ENCODE assay signal across 9 mouse cellular contexts in genomic region chr4:130804771-130805361, GRCm38 (mm10). TPM values are rescaled to one million over a fixed set of nuclear protein-coding genes. Genes with fewer than 3 reads are reported as not detected.
DNase-seq lines count a peak whose midpoint lies in the region; ATAC-seq and TF ChIP-seq lines count a peak whose summit lies in the region.
"Had no signal": no experiment of that assay in that cellular context is flagged by ENCODE, and none has a peak within 500 bp of the region (broad histone marks: within the 10 kb centered on the region; RNA-seq: fewer than 3 reads in every experiment).

No protein-coding gene starts in this region.

- H3K4me1 ChIP-seq in lung, embryonic 14.5 days (ENCODE audit: insufficient read depth), result peaks cover 4% of the 10 kb centered on the region; the same call in 1 of the 2 replicates
- H3K4me1 ChIP-seq in limb, embryonic 12.5 days (replicated peaks), result peaks cover 37% of the 10 kb centered on the region
- H3K4me1 ChIP-seq in stomach, embryonic 15.5 days, result peaks cover 25% of the 10 kb centered on the region

- DNase-seq in lung, embryonic 14.5 days, result no peak
- DNase-seq in lung, postnatal 25 days (ENCODE audit: low spot score), result no peak
- peak; percentile 70 to 91 for DNase-seq in cerebellum, postnatal 4 days (ENCODE audit: low spot score in 2 of 2)
- DNase-seq in heart, postnatal 25 days (ENCODE audit: low spot score), result peak; percentile 26
- no peak for DNase-seq in kidney, postnatal 4 days

- 0 out of 2 replicates have a peak, but pooled peaks have one; percentile 35 for ATAC-seq in lung, embryonic 14.5 days (ENCODE audit: insufficient read depth)
- ATAC-seq in limb, embryonic 12.5 days (ENCODE audit: insufficient number of reproducible peaks, insufficient read depth, low FRiP score, low TSS enrichment, low read depth), result no peak
- ATAC-seq in stomach, embryonic 15.5 days (ENCODE audit: insufficient read depth, low FRiP score, low read depth), result no peak
- ATAC-seq in erythroid progenitor cell, adult 5-6 weeks (replicated peaks; ENCODE audit: low FRiP score, poor library complexity, severe bottlenecking), result no peak

- H3K9me3 ChIP-seq in lung, embryonic 14.5 days (ENCODE audit: low read depth, low read length), result no peaks in the 10 kb centered on the region
- no peaks in the 10 kb centered on the region for H3K9me3 ChIP-seq in limb, embryonic 12.5 days
- H3K9me3 ChIP-seq in stomach, embryonic 15.5 days, result no peaks in the 10 kb centered on the region

- no peak overlapping the region for H3K4me3 ChIP-seq in lung, embryonic 14.5 days (ENCODE audit: low read depth, low read length)
- H3K4me3 ChIP-seq in limb, embryonic 12.5 days (replicated peaks), result no peak overlapping the region
- no peak overlapping the region for H3K4me3 ChIP-seq in stomach, embryonic 15.5 days (replicated peaks)

- H3K9ac ChIP-seq in lung, embryonic 14.5 days, result no peak overlapping the region
- H3K9ac ChIP-seq in limb, embryonic 12.5 days (replicated peaks), result 0 out of 2 replicates have a peak overlapping the region, but pooled peaks have one; percentile 14
- H3K9ac ChIP-seq in stomach, embryonic 15.5 days, result no peak overlapping the region
- H3K9ac ChIP-seq: liver, embryonic 14.5 days had no signal

- no peak overlapping the region for H3K27ac ChIP-seq in lung, embryonic 14.5 days (ENCODE audit: low read depth)
- no peak overlapping the region for H3K27ac ChIP-seq in limb, embryonic 12.5 days
- peak overlapping the region; percentile 16; the same call in 1 of the 2 replicates for H3K27ac ChIP-seq in stomach, embryonic 15.5 days
- H3K27ac ChIP-seq: liver, embryonic 14.5 days had no signal

- no peak for TF ChIP-seq CTCF in lung, embryonic 14.5 days (IDR thresholded peaks at IDR 0.05; ENCODE audit: low read depth)

- no peaks in the 10 kb centered on the region for H3K27me3 ChIP-seq in lung, embryonic 14.5 days (ENCODE audit: insufficient read depth, low read length)
- H3K27me3 ChIP-seq in limb, embryonic 12.5 days, result no peaks in the 10 kb centered on the region
- H3K27me3 ChIP-seq in stomach, embryonic 15.5 days (replicated peaks), result no peaks in the 10 kb centered on the region

- intact Hi-C loops in heart, postnatal 25 days (cut with DNase I), result no loop called here

- no peak overlapping the region for H3K4me2 ChIP-seq in lung, embryonic 14.5 days
- no peak overlapping the region for H3K4me2 ChIP-seq in limb, embryonic 12.5 days
- no peak overlapping the region for H3K4me2 ChIP-seq in stomach, embryonic 15.5 days

- no peaks in the 10 kb centered on the region for H3K36me3 ChIP-seq in lung, embryonic 14.5 days (ENCODE audit: insufficient read depth)
- no peaks in the 10 kb centered on the region for H3K36me3 ChIP-seq in limb, embryonic 12.5 days
- H3K36me3 ChIP-seq in stomach, embryonic 15.5 days, result no peaks in the 10 kb centered on the region

- 75% methylated on average over 7 of the region's 7 CpGs for WGBS in lung, embryonic 14.5 days
- WGBS in limb, embryonic 12.5 days, result 65% methylated on average over 7 of the region's 7 CpGs
- 67% methylated on average over 7 of the region's 7 CpGs for WGBS in stomach, embryonic 15.5 days

RNA-seq across cellular contexts. Expression of gene Sdc3, which starts 12.5 kb away (rescaled TPM):
- polyA plus RNA-seq in lung, embryonic 14.5 days (2014; fragmentation: Nextera tagmentation; extraction: Ambion mirVana), result 19.1 and 20.3 TPM in 2 replicates
- total RNA-seq in heart, postnatal 25 days (2021), result 10 to 100 TPM; 37.7 to 41.9 TPM
- 30.6 and 42.1 TPM in 2 replicates for polyA plus RNA-seq in limb, embryonic 12.5 days (2016; fragmentation: Nextera tagmentation; extraction: Ambion mirVana)
- polyA plus RNA-seq in stomach, embryonic 15.5 days (2015; fragmentation: Nextera tagmentation; extraction: Ambion mirVana), result 24.4 and 26.3 TPM in 2 replicates
- total RNA-seq in erythroid progenitor cell, adult 5-6 weeks (2015; ENCODE audit: low replicate concordance), result 25.9 and 31.0 TPM in 2 replicates
- total RNA-seq in erythroid progenitor cell, adult 5-6 weeks (2017; ENCODE audit: low replicate concordance), result 9.9 and 13.7 TPM in 2 replicates

Comparison
In these comparisons a context has a peak if more than half of its experiments do, and no peak if none do; other contexts are left out.
1. DNase-seq: peak in cerebellum, postnatal 4 days (2 of 2) and heart, postnatal 25 days (single experiment); none in lung, embryonic 14.5 days (single experiment), lung, postnatal 25 days (single experiment) and kidney, postnatal 4 days (0 of 2).